Mouse (Mus musculus) testis, postnatal 10 days (tissue): ENCODE results near the gene Iqgap3.
A peak's percentile ranks its signal among the peaks of the same experiment; 100 is the strongest.

Experiments used
- DNase-seq: peaks from one replicate; pipeline ENCODE4 v3.0.0; 2021; ENCODE audit warnings: low spot score

Iqgap3 gene

GRCm38 (mm10) chr3:88081345-88082223, at the start of gene Iqgap3:
Gene Iqgap3 (plus strand): TSS chr3:88081971.
- DNase-seq: peak; percentile 94

GRCm38 (mm10) chr3:88033506-88033905, 48.3 kb upstream of the Iqgap3 start:
- no peak for DNase-seq

- no peak for DNase-seq
Observed at GRCm38 (mm10) chr3:88035561-88036293, 46.0 kb upstream of the Iqgap3 start.

- peak; percentile 83 for DNase-seq
Observed at GRCm38 (mm10) chr3:88042661-88043421, 38.9 kb upstream of the Iqgap3 start, which contains the start of gene Gpatch4. Gene Gpatch4 (plus strand): TSS chr3:88043108.

- DNase-seq: no peak
Observed at GRCm38 (mm10) chr3:88049532-88049931, 32.2 kb upstream of the Iqgap3 start.

- no peak for DNase-seq
Observed at GRCm38 (mm10) chr3:88057030-88057429, 24.7 kb upstream of the Iqgap3 start.

- peak; percentile 89 for DNase-seq
Observed at GRCm38 (mm10) chr3:88057902-88058696, 23.7 kb upstream of the Iqgap3 start, which contains the start of gene Naxe. Gene Naxe (minus strand): TSS chr3:88058495.

GRCm38 (mm10) chr3:88068386-88068785, 13.4 kb upstream of the Iqgap3 start:
- DNase-seq: no peak

GRCm38 (mm10) chr3:88071783-88072182, 10.0 kb upstream of the Iqgap3 start:
- DNase-seq: peak; percentile 92

GRCm38 (mm10) chr3:88073631-88074030, 8.1 kb upstream of the Iqgap3 start:
- no peak for DNase-seq

- DNase-seq: no peak
Observed at GRCm38 (mm10) chr3:88074351-88074750, 7.4 kb upstream of the Iqgap3 start.

- DNase-seq: no peak
Observed at GRCm38 (mm10) chr3:88074766-88075165, 7.0 kb upstream of the Iqgap3 start.

- no peak for DNase-seq
Observed at GRCm38 (mm10) chr3:88077441-88077840, 4.3 kb upstream of the Iqgap3 start.

- no peak for DNase-seq
Observed at GRCm38 (mm10) chr3:88078204-88078603, 3.6 kb upstream of the Iqgap3 start, which contains the start of gene Ttc24. Gene Ttc24 (minus strand): TSS chr3:88078304.

- DNase-seq: no peak
Observed at GRCm38 (mm10) chr3:88082224-88082618, 450 bp downstream of the Iqgap3 start.

GRCm38 (mm10) chr3:88082663-88083062, 892 bp downstream of the Iqgap3 start:
- DNase-seq: no peak

- no peak for DNase-seq
Observed at GRCm38 (mm10) chr3:88084001-88084400, 2.2 kb downstream of the Iqgap3 start.

- DNase-seq: no peak
Observed at GRCm38 (mm10) chr3:88085459-88085858, 3.7 kb downstream of the Iqgap3 start.

GRCm38 (mm10) chr3:88087688-88088087, 5.9 kb downstream of the Iqgap3 start:
- DNase-seq: no peak

- DNase-seq: no peak
Observed at GRCm38 (mm10) chr3:88090106-88090505, 8.3 kb downstream of the Iqgap3 start.

GRCm38 (mm10) chr3:88090616-88091015, 8.8 kb downstream of the Iqgap3 start:
- no peak for DNase-seq
